Mouse (Mus musculus): Measurements from ENCODE around the gene Mgst1. TPM values are rescaled to one million over a fixed set of nuclear protein-coding genes. Genes with fewer than 3 reads are reported as not detected.
A peak's percentile ranks its signal among the peaks of the same experiment; 100 is the strongest.

The Mgst1 gene
- total RNA-seq (2021) = 1 to 10 TPM; 8.6 to 9.6 TPM
- long read RNA-seq, experiment 1, partial matches to known transcripts = 0 of 1 reads
- long read RNA-seq, experiment 1, other reads (novel, unspliced or antisense) = 0 of 1 reads
- long read RNA-seq, experiment 2, partial matches to known transcripts = 0 of 3 reads
- long read RNA-seq, experiment 2, other reads (novel, unspliced or antisense) = 0 of 3 reads

GRCm38 (mm10) chr6:138139930-138140329 lies at the start of gene Mgst1:
Gene Mgst1, plus strand, starts transcription at chr6:138140316.
- intact Hi-C loops (cut with DNase I) = no loop called here
- DNase-seq (ENCODE audit: extremely low spot score in 1 of 2, low spot score in 2 of 2) = no peak
- no peak for TF ChIP-seq CTCF (IDR thresholded peaks at IDR 0.05)
- Histone ChIP-seq H3K4me3 (peak within 1 kb of the TSS; percentile 43), H3K27ac (no peak within 1 kb of the TSS)

GRCm38 (mm10) chr6:138092432-138092831 lies 47.7 kb upstream of the Mgst1 start:
- Histone ChIP-seq H3K27ac (no peak overlapping the region), H3K4me3 (no peak overlapping the region)
- TF ChIP-seq CTCF (IDR thresholded peaks at IDR 0.05) = no peak
- DNase-seq (ENCODE audit: extremely low spot score in 1 of 2, low spot score in 2 of 2) = no peak
- intact Hi-C loops (cut with DNase I) = no loop called here

- no peak overlapping the region for H3K4me3 ChIP-seq
- TF ChIP-seq CTCF (IDR thresholded peaks at IDR 0.05) = no peak
- H3K27ac ChIP-seq = no peak overlapping the region
- no peak for DNase-seq (ENCODE audit: extremely low spot score in 1 of 2, low spot score in 2 of 2)
- intact Hi-C loops (cut with DNase I) = no loop called here
These were observed 45.1 kb upstream of the Mgst1 start for GRCm38 (mm10) chr6:138095060-138095459.

- Histone ChIP-seq H3K27ac (no peak overlapping the region), H3K4me3 (no peak overlapping the region)
- TF ChIP-seq CTCF (IDR thresholded peaks at IDR 0.05) = no peak
- intact Hi-C loops (cut with DNase I) = no loop called here
- DNase-seq (ENCODE audit: extremely low spot score in 1 of 2, low spot score in 2 of 2) = no peak
These were observed 40.5 kb upstream of the Mgst1 start for GRCm38 (mm10) chr6:138099646-138100045.

- intact Hi-C loops (cut with DNase I) = no loop called here
- TF ChIP-seq CTCF (IDR thresholded peaks at IDR 0.05) = no peak
- Histone ChIP-seq H3K27ac (no peak overlapping the region), H3K4me3 (no peak overlapping the region)
- no peak for DNase-seq (ENCODE audit: extremely low spot score in 1 of 2, low spot score in 2 of 2)
These were observed 38.3 kb upstream of the Mgst1 start for GRCm38 (mm10) chr6:138101843-138102242.

GRCm38 (mm10) chr6:138102940-138103339 lies 37.2 kb upstream of the Mgst1 start:
- H3K27ac ChIP-seq = no peak overlapping the region
- intact Hi-C loops (cut with DNase I) = no loop called here
- DNase-seq (ENCODE audit: extremely low spot score in 1 of 2, low spot score in 2 of 2) = no peak
- H3K4me3 ChIP-seq = no peak overlapping the region
- no peak for TF ChIP-seq CTCF (IDR thresholded peaks at IDR 0.05)

GRCm38 (mm10) chr6:138104559-138104958 lies 35.6 kb upstream of the Mgst1 start:
- H3K27ac ChIP-seq = no peak overlapping the region
- H3K4me3 ChIP-seq = no peak overlapping the region
- intact Hi-C loops (cut with DNase I) = no loop called here
- TF ChIP-seq CTCF (IDR thresholded peaks at IDR 0.05) = no peak
- no peak for DNase-seq (ENCODE audit: extremely low spot score in 1 of 2, low spot score in 2 of 2)

GRCm38 (mm10) chr6:138117496-138117895 lies 22.6 kb upstream of the Mgst1 start:
- no peak for DNase-seq (ENCODE audit: extremely low spot score in 1 of 2, low spot score in 2 of 2)
- intact Hi-C loops (cut with DNase I) = no loop called here
- no peak overlapping the region for H3K27ac ChIP-seq

GRCm38 (mm10) chr6:138128392-138129335 lies 11.5 kb upstream of the Mgst1 start:
- H3K4me3 ChIP-seq = no peak overlapping the region
- no peak for TF ChIP-seq CTCF (IDR thresholded peaks at IDR 0.05)
- intact Hi-C loops (cut with DNase I) = no loop called here
- H3K27ac ChIP-seq = no peak overlapping the region
- DNase-seq (ENCODE audit: extremely low spot score in 1 of 2, low spot score in 2 of 2) = no peak

More at GRCm38 (mm10) chr6:138117496-138117895, 22.6 kb upstream of the Mgst1 start:
- TF ChIP-seq CTCF (IDR thresholded peaks at IDR 0.05) = no peak
- H3K4me3 ChIP-seq = no peak overlapping the region

GRCm38 (mm10) chr6:138130541-138130940 lies 9.6 kb upstream of the Mgst1 start:
- Histone ChIP-seq H3K27ac (no peak overlapping the region), H3K4me3 (no peak overlapping the region)
- no peak for DNase-seq (ENCODE audit: extremely low spot score in 1 of 2, low spot score in 2 of 2)
- intact Hi-C loops (cut with DNase I) = no loop called here
- no peak for TF ChIP-seq CTCF (IDR thresholded peaks at IDR 0.05)

- no peak for TF ChIP-seq CTCF (IDR thresholded peaks at IDR 0.05)
- H3K4me3 ChIP-seq = peak overlapping the region; percentile 43
- H3K27ac ChIP-seq = no peak overlapping the region
- intact Hi-C loops (cut with DNase I) = no loop called here
- DNase-seq (ENCODE audit: extremely low spot score in 1 of 2, low spot score in 2 of 2) = no peak
These were observed 220 bp downstream of the Mgst1 start for GRCm38 (mm10) chr6:138140336-138140735.

- no peak for DNase-seq (ENCODE audit: extremely low spot score in 1 of 2, low spot score in 2 of 2)
- Histone ChIP-seq H3K27ac (no peak overlapping the region), H3K4me3 (no peak overlapping the region)
- intact Hi-C loops (cut with DNase I) = no loop called here
- TF ChIP-seq CTCF (IDR thresholded peaks at IDR 0.05) = no peak
These were observed 1.0 kb downstream of the Mgst1 start for GRCm38 (mm10) chr6:138141111-138141592.
